Mouse (Mus musculus) hindbrain, embryonic 14.5 days (tissue): ENCODE data around the gene Nup88. TPM values are rescaled to one million over a fixed set of nuclear protein-coding genes. Genes with fewer than 3 reads are reported as not detected.
A peak's percentile ranks its signal among the peaks of the same experiment; 100 is the strongest.

Experiments used
- ATAC-seq: fragments of 200-750 bp; cut with Nextera tagmentation; 2 replicates; pipeline ENCODE4 v1.8.0; 2017; ENCODE audit warnings: moderate number of reproducible peaks, mild to moderate bottlenecking, moderate TSS enrichment, moderate library complexity; ENCODE audit not compliant: low FRiP score
- DNase-seq: peaks from one replicate; pipeline ENCODE4 v3.0.0-alpha.2; 2015; ENCODE audit warnings: low spot score
- H3K27ac ChIP-seq: fragments of 300-500 bp; sonication (generic); 2 replicates; pipeline ENCODE4 v1.5.1; 2014; ENCODE audit warnings: mild to moderate bottlenecking, moderate library complexity
- H3K27me3 ChIP-seq: fragments of 300-500 bp; sonication (generic); 2 replicates; pipeline ENCODE4 v1.6.1; 2014; ENCODE audit warnings: mild to moderate bottlenecking, low read length, mixed read lengths; ENCODE audit not compliant: control insufficient read depth, insufficient read depth
- H3K36me3 ChIP-seq: fragments of 300-500 bp; sonication (generic); replicated peaks from 2 replicates; pipeline ENCODE4 v1.6.1; 2014; ENCODE audit not compliant: control insufficient read depth, insufficient read depth
- H3K4me1 ChIP-seq: fragments of 300-500 bp; sonication (generic); replicated peaks from 2 replicates; pipeline ENCODE4 v1.6.1; 2014; ENCODE audit warnings: antibody characterized with exemption, low read length, mixed read lengths; ENCODE audit not compliant: control insufficient read depth, insufficient read depth
- H3K4me2 ChIP-seq: fragments of 300-500 bp; sonication (generic); replicated peaks from 2 replicates; pipeline ENCODE4 v1.6.1; 2014; ENCODE audit warnings: mild to moderate bottlenecking, moderate library complexity
- H3K4me3 ChIP-seq: fragments of 300-500 bp; sonication (generic); replicated peaks from 2 replicates; pipeline ENCODE4 v1.5.1; 2014; ENCODE audit warnings: mild to moderate bottlenecking, low read length
- H3K9ac ChIP-seq: fragments of 300-500 bp; sonication (generic); 2 replicates; pipeline ENCODE4 v1.6.1; 2014
- H3K9me3 ChIP-seq: fragments of 300-500 bp; sonication (generic); 2 replicates; pipeline ENCODE4 v1.6.1; 2016; ENCODE audit warnings: low read length; ENCODE audit not compliant: control insufficient read depth
- WGBS: fragments of 180-500 bp; shearing (Covaris S2); extraction: QIAGEN DNeasy Blood & Tissue Kit; methylation state at CpG from one replicate; pipeline ENCODE4 v1.1.7; 2014; 5-methylcytosine and 5-hydroxymethylcytosine counted together
- polyA plus RNA-seq: library from polyadenylated mRNA; unstranded; fragments of >200 nt; fragmentation: Nextera tagmentation; extraction: Ambion mirVana; gene quantifications from 2 replicates; pipeline ENCODE4 v1.2.1, GENCODE M21; 2014

Nup88 gene
- polyA plus RNA-seq, 1 experiment from 2014 or later = 117 TPM

DNA sequence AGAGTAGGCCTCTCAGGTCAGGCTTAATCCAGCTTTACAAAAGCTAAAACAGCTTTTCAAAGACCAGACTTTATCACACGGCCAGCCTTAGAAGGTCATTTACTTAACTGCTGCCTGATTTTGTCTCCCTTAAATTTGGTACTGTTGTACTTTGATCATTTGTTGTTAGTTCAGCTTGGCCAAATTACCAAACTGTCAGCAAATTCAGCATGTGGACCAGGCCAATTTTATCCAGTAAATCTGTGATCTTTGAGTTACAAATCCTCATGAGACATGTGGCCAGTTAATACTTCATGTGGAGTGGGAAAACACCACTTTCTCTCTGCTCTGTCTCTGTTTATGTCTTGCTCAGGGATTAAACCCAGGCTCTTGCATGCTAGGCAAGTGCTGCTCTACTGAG lies 2.8 kb upstream of the Nup88 start:
- no peak overlapping the region for H3K4me2 ChIP-seq
- no peaks in the 10 kb centered on the region for H3K9me3 ChIP-seq
- H3K36me3 ChIP-seq = peaks cover 48% of the 10 kb centered on the region
- no peaks in the 10 kb centered on the region for H3K27me3 ChIP-seq
- DNase-seq (no peak), ATAC-seq (no peak)
- H3K4me3 ChIP-seq = no peak overlapping the region
- H3K4me1 ChIP-seq = peaks cover 12% of the 10 kb centered on the region
- H3K9ac ChIP-seq = no peak overlapping the region
- no peak overlapping the region for H3K27ac ChIP-seq
- 67% methylated on average over 1 of the region's 1 CpGs for WGBS

GRCm38 (mm10) chr11:70970560-70971540 lies 1.1 kb upstream of the Nup88 start:
- peak; percentile 36 for DNase-seq
- peak overlapping the region; percentile 87 for H3K9ac ChIP-seq
- peak overlapping the region; percentile 83 for H3K4me2 ChIP-seq
- H3K27ac ChIP-seq = peak overlapping the region; percentile 87
- H3K4me1 ChIP-seq = peaks cover 12% of the 10 kb centered on the region
- no peaks in the 10 kb centered on the region for H3K9me3 ChIP-seq
- 17% methylated on average over 24 of the region's 24 CpGs for WGBS
- H3K4me3 ChIP-seq = peak overlapping the region; percentile 80
- ATAC-seq = peak; percentile 44; the same call in 1 of the 2 replicates
- no peaks in the 10 kb centered on the region for H3K27me3 ChIP-seq
- H3K36me3 ChIP-seq = peaks cover 42% of the 10 kb centered on the region

DNA sequence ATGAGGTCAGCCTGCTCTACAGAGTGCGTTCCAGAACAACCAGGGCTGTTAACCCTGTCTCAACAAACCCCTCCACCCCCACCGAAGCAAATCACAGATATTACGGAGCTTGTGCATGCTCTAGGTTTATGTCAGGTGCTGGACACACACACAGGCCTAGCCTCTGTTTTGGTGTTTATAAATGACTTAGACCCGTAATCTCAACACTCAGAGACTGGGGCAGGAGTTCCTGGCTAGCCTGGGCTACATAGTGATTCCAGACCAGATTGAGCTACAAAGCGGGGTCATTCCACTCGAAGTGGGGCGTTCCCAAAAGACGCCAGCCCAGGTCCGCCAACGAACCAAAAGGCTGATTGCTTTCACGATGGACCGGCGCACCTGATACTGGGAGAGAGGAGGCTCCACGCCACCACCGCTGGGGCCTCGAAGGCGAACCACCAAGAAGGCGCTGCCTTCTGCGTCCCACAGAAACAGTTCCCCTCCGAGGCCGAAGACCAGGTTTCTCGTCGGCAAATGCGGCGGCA lies 440 bp downstream of the Nup88 start:
- Histone ChIP-seq H3K4me1 (peaks cover 12% of the 10 kb centered on the region), H3K9ac (peak overlapping the region; percentile 87), H3K27ac (peak overlapping the region; percentile 91), H3K9me3 (no peaks in the 10 kb centered on the region), H3K4me3 (peak overlapping the region; percentile 80), H3K27me3 (no peaks in the 10 kb centered on the region), H3K36me3 (peaks cover 42% of the 10 kb centered on the region), H3K4me2 (peak overlapping the region; percentile 87)
- under 1% methylated on average over 25 of the region's 25 CpGs for WGBS
- ATAC-seq (peak; percentile 7; the same call in 1 of the 2 replicates), DNase-seq (peak; percentile 29)

DNA sequence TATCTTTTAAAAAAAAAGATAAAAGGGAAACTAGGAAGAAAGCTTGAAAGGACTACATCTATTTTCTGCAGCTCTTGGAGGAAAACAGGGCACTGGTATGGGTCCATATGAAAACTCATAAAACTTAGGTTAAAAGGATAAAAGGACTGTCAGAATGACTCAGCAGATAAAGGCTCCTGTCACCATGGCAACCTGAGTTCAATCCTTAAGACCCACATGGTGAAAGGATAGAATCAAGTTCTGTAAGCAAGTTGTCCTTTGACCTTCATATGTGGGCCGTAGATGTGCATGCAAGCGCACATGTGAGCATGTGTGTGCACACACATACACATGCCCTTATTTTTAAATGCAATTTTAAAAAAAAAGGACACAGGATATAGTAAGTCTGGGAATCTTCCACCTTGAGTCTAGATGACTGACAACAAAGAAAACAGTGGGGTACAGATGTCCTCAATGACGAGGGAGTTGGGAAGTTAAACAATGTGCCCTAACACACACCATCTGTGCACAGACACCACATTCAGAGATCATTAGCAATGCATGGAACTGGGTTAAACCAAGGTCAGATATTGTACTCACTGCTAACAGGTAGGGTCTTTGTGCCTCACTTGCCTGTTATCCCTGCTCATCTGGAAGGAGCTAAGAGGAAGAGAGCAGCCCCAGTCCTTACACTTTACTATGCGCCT lies 5.4 kb downstream of the Nup88 start:
- H3K36me3 ChIP-seq = peaks cover 77% of the 10 kb centered on the region

GRCm38 (mm10) chr11:70960786-70961554 lies 8.8 kb downstream of the Nup88 start:
- Histone ChIP-seq H3K27ac (no peak overlapping the region), H3K9me3 (no peaks in the 10 kb centered on the region), H3K9ac (no peak overlapping the region), H3K4me2 (no peak overlapping the region), H3K4me1 (no peaks in the 10 kb centered on the region), H3K4me3 (no peak overlapping the region), H3K36me3 (peaks cover 97% of the 10 kb centered on the region), H3K27me3 (no peaks in the 10 kb centered on the region)
- ATAC-seq = no peak
- WGBS = 96% methylated on average over 5 of the region's 5 CpGs
- DNase-seq = no peak

More for the DNA sequence above, 5.4 kb downstream of the Nup88 start:
- Histone ChIP-seq H3K4me2 (no peak overlapping the region), H3K9me3 (no peaks in the 10 kb centered on the region), H3K4me3 (no peak overlapping the region), H3K4me1 (peaks cover 8% of the 10 kb centered on the region), H3K27ac (no peak overlapping the region), H3K9ac (no peak overlapping the region), H3K27me3 (no peaks in the 10 kb centered on the region)
- 78% methylated on average over 4 of the region's 4 CpGs for WGBS
- DNase-seq (no peak), ATAC-seq (no peak)

DNA sequence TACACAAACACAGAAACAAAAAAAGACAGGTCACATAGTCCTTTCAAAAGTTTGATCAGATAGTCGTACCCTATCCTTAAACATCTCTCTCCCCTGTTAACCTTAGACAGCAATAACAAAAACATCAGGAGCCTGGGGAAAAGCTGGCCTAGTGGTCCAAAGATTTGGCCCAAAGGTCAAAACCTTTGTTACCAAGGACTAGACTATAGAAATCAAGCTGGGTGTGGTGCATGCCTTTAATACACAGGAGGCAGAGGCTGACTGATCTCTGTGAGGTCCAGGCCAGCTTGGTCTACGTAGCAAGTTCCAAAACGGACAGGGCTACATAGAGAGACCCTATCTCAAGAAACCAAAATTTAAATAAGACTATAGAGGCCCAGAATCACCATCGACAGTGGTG lies 15.1 kb downstream of the Nup88 start:
- peaks cover 97% of the 10 kb centered on the region for H3K36me3 ChIP-seq
- no peak for DNase-seq
- H3K27me3 ChIP-seq = no peaks in the 10 kb centered on the region
- H3K4me3 ChIP-seq = no peak overlapping the region
- no peaks in the 10 kb centered on the region for H3K9me3 ChIP-seq
- WGBS = 89% methylated on average over 4 of the region's 4 CpGs
- no peak overlapping the region for H3K4me2 ChIP-seq
- no peak overlapping the region for H3K27ac ChIP-seq
- ATAC-seq = no peak
- no peaks in the 10 kb centered on the region for H3K4me1 ChIP-seq
- H3K9ac ChIP-seq = no peak overlapping the region

- WGBS = 94% methylated on average over 4 of the region's 4 CpGs
- ATAC-seq (no peak), DNase-seq (no peak)
- Histone ChIP-seq H3K36me3 (peaks cover 97% of the 10 kb centered on the region), H3K27ac (no peak overlapping the region), H3K4me2 (no peak overlapping the region), H3K9ac (no peak overlapping the region), H3K27me3 (no peaks in the 10 kb centered on the region), H3K4me3 (no peak overlapping the region), H3K4me1 (no peaks in the 10 kb centered on the region), H3K9me3 (no peaks in the 10 kb centered on the region)
Observed at GRCm38 (mm10) chr11:70944935-70945817, 24.6 kb downstream of the Nup88 start.

GRCm38 (mm10) chr11:70943651-70944050 lies 26.1 kb downstream of the Nup88 start:
- Histone ChIP-seq H3K36me3 (peaks cover 97% of the 10 kb centered on the region), H3K9ac (no peak overlapping the region), H3K4me3 (no peak overlapping the region), H3K27me3 (no peaks in the 10 kb centered on the region), H3K4me2 (no peak overlapping the region), H3K4me1 (no peaks in the 10 kb centered on the region), H3K27ac (no peak overlapping the region), H3K9me3 (no peaks in the 10 kb centered on the region)
- WGBS = 93% methylated on average over 7 of the region's 7 CpGs
- ATAC-seq = no peak
- no peak for DNase-seq
